Mouse (Mus musculus) liver, embryonic 11.5 days (tissue): ENCODE measurements around the gene Setd1b. TPM values are rescaled to one million over a fixed set of nuclear protein-coding genes. Genes with fewer than 3 reads are reported as not detected.
"Not testable (repeated sequence)": the region's sequence is repeated elsewhere in the genome, so short reads cannot be mapped to it uniquely, and the experiment has no call there.

ENCODE experiments used
- ATAC-seq: fragments of 200-750 bp; cut with Nextera tagmentation; replicated peaks from 2 replicates; pipeline ENCODE4 v1.8.0; 2017; ENCODE audit warnings: moderate number of reproducible peaks, mild to moderate bottlenecking, moderate TSS enrichment, moderate library complexity; ENCODE audit not compliant: low FRiP score
- DNase-seq: peaks from one replicate; pipeline ENCODE4 v3.0.0-alpha.2; 2017; ENCODE audit warnings: low spot score
- H3K27ac ChIP-seq: fragments of 300-500 bp; sonication (generic); 2 replicates; pipeline ENCODE4 v1.5.1; 2014; ENCODE audit warnings: mild to moderate bottlenecking, low read depth, low read length, control low read depth
- H3K27me3 ChIP-seq: fragments of 300-500 bp; sonication (generic); replicated peaks from 2 replicates; pipeline ENCODE4 v1.6.1; 2014; ENCODE audit warnings: low read length, mixed read lengths; ENCODE audit not compliant: control insufficient read depth, insufficient read depth
- H3K36me3 ChIP-seq: fragments of 300-500 bp; sonication (generic); 2 replicates; pipeline ENCODE4 v1.6.1; 2014; ENCODE audit warnings: mild to moderate bottlenecking, low read length, moderate library complexity, mixed read lengths; ENCODE audit not compliant: control insufficient read depth, insufficient read depth
- H3K4me1 ChIP-seq: fragments of 300-500 bp; sonication (generic); replicated peaks from 2 replicates; pipeline ENCODE4 v1.6.1; 2014; ENCODE audit warnings: low read length, mixed read lengths; ENCODE audit not compliant: control insufficient read depth, insufficient read depth
- H3K4me2 ChIP-seq: fragments of 300-500 bp; sonication (generic); 2 replicates; pipeline ENCODE4 v1.6.1; 2014; ENCODE audit warnings: mild to moderate bottlenecking, control low read depth, moderate library complexity
- H3K4me3 ChIP-seq: fragments of 300-500 bp; sonication (generic); 2 replicates; pipeline ENCODE4 v1.5.1; 2014; ENCODE audit warnings: low read depth, low read length, control low read depth
- H3K9ac ChIP-seq: fragments of 300-500 bp; sonication (generic); 2 replicates; pipeline ENCODE4 v1.6.1; 2014; ENCODE audit warnings: low read depth, low read length, control low read depth
- H3K9me3 ChIP-seq: fragments of 300-500 bp; sonication (generic); 2 replicates; pipeline ENCODE4 v1.6.1; 2016; ENCODE audit warnings: low read length, inconsistent platforms, mixed read lengths; ENCODE audit not compliant: control insufficient read depth
- WGBS: fragments of 180-500 bp; shearing (Covaris S2); extraction: QIAGEN DNeasy Blood & Tissue Kit; methylation state at CpG from one replicate; pipeline ENCODE4 v1.1.7; 2014; 5-methylcytosine and 5-hydroxymethylcytosine counted together
- polyA plus RNA-seq: library from polyadenylated mRNA; unstranded; fragments of >200 nt; fragmentation: Nextera tagmentation; extraction: Ambion mirVana; gene quantifications from 2 replicates; pipeline ENCODE4 v1.2.1, GENCODE M21; 2014

The Setd1b gene
- polyA plus RNA-seq, 1 experiment from 2014 or later: 9.6 TPM

DNA sequence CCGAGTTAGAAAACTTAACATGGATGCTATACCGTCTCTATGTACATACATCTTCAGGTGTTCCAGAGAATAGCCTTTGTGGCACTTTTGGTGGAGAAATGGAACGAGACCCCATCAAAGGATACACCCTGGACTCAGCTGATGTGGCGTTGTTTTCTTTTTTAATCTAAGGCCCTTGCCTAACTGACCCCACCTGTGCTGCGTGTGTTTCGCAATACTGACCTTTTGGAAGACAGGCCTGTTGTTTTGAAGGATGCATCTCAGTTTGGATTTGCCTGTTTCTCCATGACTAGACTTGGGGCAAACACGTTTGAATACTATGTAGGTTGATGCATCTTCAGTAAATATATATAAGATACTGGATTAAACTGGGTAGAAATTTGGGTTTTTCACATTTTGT, 61.6 kb downstream of the Setd1b start:
- peak; percentile 22 for DNase-seq
- H3K4me3 ChIP-seq, H3K36me3 ChIP-seq, H3K4me2 ChIP-seq, ATAC-seq, H3K4me1 ChIP-seq, H3K9ac ChIP-seq, H3K9me3 ChIP-seq, H3K27ac ChIP-seq, H3K27me3 ChIP-seq: not testable (repeated sequence)
- 79% methylated on average over 7 of the region's 7 CpGs for WGBS

Other genes starting within 250 kb of the Setd1b start
- gene Kdm2b, start 152.4 kb upstream of the Setd1b start, polyA plus RNA-seq: 46.8 and 48.8 TPM in 2 replicates
- 8.6 and 9.6 TPM in 2 replicates for gene Orai1, start 127.1 kb upstream of the Setd1b start, polyA plus RNA-seq
- not detected in 2 replicates for gene Morn3, start 95.2 kb upstream of the Setd1b start, polyA plus RNA-seq
- 24.3 and 24.8 TPM in 2 replicates for gene Tmem120b, start 73.8 kb upstream of the Setd1b start, polyA plus RNA-seq
- gene Rhof, start 9.5 kb upstream of the Setd1b start, polyA plus RNA-seq: 4.6 and 4.8 TPM in 2 replicates
- gene Psmd9, start 27.2 kb downstream of the Setd1b start, polyA plus RNA-seq: 103 TPM in 2 replicates
- gene Hpd, start 40.5 kb downstream of the Setd1b start, polyA plus RNA-seq: 2.5 and 3.5 TPM in 2 replicates
- gene Wdr66, start 109.9 kb downstream of the Setd1b start, polyA plus RNA-seq: 0.12 and 0.40 TPM in 2 replicates
- 18.2 and 21.1 TPM in 2 replicates for gene Bcl7a, start 201.6 kb downstream of the Setd1b start, polyA plus RNA-seq